Mouse (Mus musculus): ENCODE data around the gene Btaf1. TPM values are rescaled to one million over a fixed set of nuclear protein-coding genes. Genes with fewer than 3 reads are reported as not detected.

The Btaf1 gene
- total RNA-seq, 2 experiments from 2014 or later, result 32.5 to 56.7 TPM

Other genes starting within 250 kb of the Btaf1 start
- gene Ppp1r3c, start 189.4 kb upstream of the Btaf1 start, total RNA-seq (2014; fragmentation: Nextera tagmentation), result not detected in 2 replicates
- gene Ppp1r3c, start 189.4 kb upstream of the Btaf1 start, total RNA-seq (2017), result not detected in 2 replicates
- gene Tnks2, start 91.8 kb upstream of the Btaf1 start, total RNA-seq (2014; fragmentation: Nextera tagmentation), result 39.1 and 55.1 TPM in 2 replicates
- gene Tnks2, start 91.8 kb upstream of the Btaf1 start, total RNA-seq (2017), result 60.6 and 71.7 TPM in 2 replicates
- gene Fgfbp3, start 6.5 kb upstream of the Btaf1 start, total RNA-seq (2014; fragmentation: Nextera tagmentation), result 1.7 TPM in 1 of 2 replicates, not detected in the other
- gene Fgfbp3, start 6.5 kb upstream of the Btaf1 start, total RNA-seq (2017), result 0.60 and 1.1 TPM in 2 replicates